In the genomic region with DNA sequence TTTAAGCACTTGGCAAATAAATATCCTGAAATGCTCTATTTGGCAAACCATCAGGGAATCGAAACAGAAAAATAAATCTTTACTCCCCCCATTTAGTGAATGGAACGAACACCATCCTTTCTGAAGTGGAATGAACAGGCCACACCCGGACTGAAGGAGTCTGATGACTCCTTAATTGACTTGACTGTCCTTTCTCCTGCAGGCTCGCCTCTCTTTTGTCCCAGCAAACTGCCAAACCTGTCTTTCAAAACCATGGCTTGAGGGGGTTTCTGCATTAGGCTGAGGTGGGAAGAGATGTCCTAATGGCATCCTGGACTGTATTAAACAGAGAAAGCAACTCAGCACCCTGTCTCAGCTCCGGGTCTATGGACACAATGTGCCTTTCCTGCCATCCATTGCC, we compare ENCODE assay signal across 20 mouse cellular contexts.
A peak's percentile ranks its signal among the peaks of the same experiment; 100 is the strongest.
DNase-seq lines count a peak whose midpoint lies in the region; ATAC-seq lines count a peak whose summit lies in the region.
"Had no signal": no experiment of that assay in that cellular context is flagged by ENCODE, and none has a peak within 500 bp of the region (broad histone marks: within the 10 kb centered on the region; RNA-seq: fewer than 3 reads in every experiment).

No protein-coding gene starts in this region.

- no peaks in the 10 kb centered on the region for H3K36me3 ChIP-seq in heart, embryonic 16.5 days (ENCODE audit: control insufficient read depth, insufficient read depth)
- H3K36me3 ChIP-seq in megakaryocyte, embryonic 14.5 days (replicated peaks; ENCODE audit: low read length) = no peaks in the 10 kb centered on the region
- no peaks in the 10 kb centered on the region for H3K36me3 ChIP-seq in intestine, embryonic 15.5 days
- no peaks in the 10 kb centered on the region for H3K36me3 ChIP-seq in hindbrain, embryonic 12.5 days
- H3K36me3 ChIP-seq: embryonic facial prominence, embryonic 13.5 days; forebrain, embryonic 12.5 days; heart, embryonic 12.5 days; hindbrain, embryonic 10.5 days; hindbrain, embryonic 15.5 days had no signal

- ATAC-seq in heart, embryonic 16.5 days (replicated peaks; ENCODE audit: extremely low read depth, insufficient read depth, low FRiP score) = no peak
- ATAC-seq in megakaryocyte, adult 5-6 weeks (ENCODE audit: poor library complexity, severe bottlenecking) = no peak
- no peak for ATAC-seq in intestine, embryonic 15.5 days
- ATAC-seq in hindbrain, embryonic 12.5 days (ENCODE audit: low FRiP score) = no peak
- ATAC-seq: activated CD4-positive, CD25-positive, alpha-beta regulatory T cell, adult 4 months; forebrain, embryonic 16.5 days had no signal

- no peaks in the 10 kb centered on the region; the same call in 1 of the 2 replicates for H3K9me3 ChIP-seq in heart, embryonic 16.5 days (replicated peaks; ENCODE audit: control insufficient read depth, low read length)
- H3K9me3 ChIP-seq in megakaryocyte, embryonic 14.5 days = no peaks in the 10 kb centered on the region
- H3K9me3 ChIP-seq in intestine, embryonic 15.5 days = no peaks in the 10 kb centered on the region
- H3K9me3 ChIP-seq in hindbrain, embryonic 12.5 days (replicated peaks) = no peaks in the 10 kb centered on the region
- H3K9me3 ChIP-seq: embryonic facial prominence, embryonic 13.5 days; forebrain, embryonic 12.5 days; heart, embryonic 12.5 days; hindbrain, embryonic 10.5 days; hindbrain, embryonic 15.5 days had no signal

- H3K4me2 ChIP-seq in heart, embryonic 16.5 days (ENCODE audit: low read depth, low read length) = 0 out of 2 replicates have a peak overlapping the region, but pooled peaks have one; percentile 10
- H3K4me2 ChIP-seq in intestine, embryonic 15.5 days (replicated peaks) = 0 out of 2 replicates have a peak overlapping the region, but pooled peaks have one; percentile 0
- no peak overlapping the region for H3K4me2 ChIP-seq in hindbrain, embryonic 12.5 days (replicated peaks)
- H3K4me2 ChIP-seq: embryonic facial prominence, embryonic 13.5 days; forebrain, embryonic 12.5 days; heart, embryonic 12.5 days; hindbrain, embryonic 15.5 days had no signal

- 75% methylated on average over 5 of the region's 5 CpGs for WGBS in heart, embryonic 16.5 days
- WGBS in intestine, embryonic 15.5 days = 65% methylated on average over 5 of the region's 5 CpGs
- 77% methylated on average over 5 of the region's 5 CpGs for WGBS in hindbrain, embryonic 12.5 days

- DNase-seq in heart, postnatal 25 days (ENCODE audit: low spot score) = no peak
- DNase-seq in ES-CJ7 (ENCODE audit: low read depth, low spot score) = peak; percentile 20
- DNase-seq in layer of hippocampus, adult 11-12 months (ENCODE audit: low spot score) = no peak
- DNase-seq: adrenal gland, postnatal 25 days; cerebellum, adult 18-20 months; cerebellum, adult 9-11 months; cerebellum, postnatal 36 days; gastrocnemius, postnatal 10 days had no signal

- peaks cover 9% of the 10 kb centered on the region for H3K4me1 ChIP-seq in heart, embryonic 16.5 days (ENCODE audit: control insufficient read depth, insufficient read depth, low read length)
- H3K4me1 ChIP-seq in megakaryocyte, embryonic 14.5 days = peaks cover 3% of the 10 kb centered on the region; the same call in 1 of the 2 replicates
- H3K4me1 ChIP-seq in intestine, embryonic 15.5 days (replicated peaks) = no peaks in the 10 kb centered on the region
- no peaks in the 10 kb centered on the region for H3K4me1 ChIP-seq in hindbrain, embryonic 12.5 days
- H3K4me1 ChIP-seq: embryonic facial prominence, embryonic 13.5 days; forebrain, embryonic 12.5 days; hindbrain, embryonic 10.5 days; hindbrain, embryonic 15.5 days had no signal

- H3K4me3 ChIP-seq in heart, embryonic 16.5 days (ENCODE audit: low read length) = no peak overlapping the region
- peak overlapping the region; percentile 51 for H3K4me3 ChIP-seq in megakaryocyte, embryonic 14.5 days (replicated peaks)
- no peak overlapping the region for H3K4me3 ChIP-seq in intestine, embryonic 15.5 days (replicated peaks)
- H3K4me3 ChIP-seq in hindbrain, embryonic 12.5 days = no peak overlapping the region
- H3K4me3 ChIP-seq: embryonic facial prominence, embryonic 13.5 days; forebrain, embryonic 12.5 days; heart, embryonic 12.5 days; hindbrain, embryonic 10.5 days; hindbrain, embryonic 15.5 days had no signal

- H3K9ac ChIP-seq in heart, embryonic 16.5 days (ENCODE audit: low read length) = no peak overlapping the region
- no peak overlapping the region for H3K9ac ChIP-seq in intestine, embryonic 15.5 days
- no peak overlapping the region for H3K9ac ChIP-seq in hindbrain, embryonic 12.5 days
- H3K9ac ChIP-seq: embryonic facial prominence, embryonic 13.5 days; forebrain, embryonic 12.5 days; heart, embryonic 12.5 days; hindbrain, embryonic 15.5 days had no signal

- no peak overlapping the region for H3K27ac ChIP-seq in heart, embryonic 16.5 days (ENCODE audit: low read length)
- H3K27ac ChIP-seq in intestine, embryonic 15.5 days = no peak overlapping the region
- H3K27ac ChIP-seq in hindbrain, embryonic 12.5 days = no peak overlapping the region
- H3K27ac ChIP-seq: embryonic facial prominence, embryonic 13.5 days; forebrain, embryonic 12.5 days; hindbrain, embryonic 10.5 days; hindbrain, embryonic 15.5 days had no signal

- no peaks in the 10 kb centered on the region for H3K27me3 ChIP-seq in heart, embryonic 16.5 days (ENCODE audit: control insufficient read depth, insufficient read depth, low read length)
- peaks cover 10% of the 10 kb centered on the region for H3K27me3 ChIP-seq in megakaryocyte, embryonic 14.5 days (replicated peaks)
- H3K27me3 ChIP-seq in intestine, embryonic 15.5 days (replicated peaks) = no peaks in the 10 kb centered on the region
- no peaks in the 10 kb centered on the region for H3K27me3 ChIP-seq in hindbrain, embryonic 12.5 days
- H3K27me3 ChIP-seq: embryonic facial prominence, embryonic 13.5 days; forebrain, embryonic 12.5 days; heart, embryonic 12.5 days; hindbrain, embryonic 15.5 days had no signal

- intact Hi-C loops in heart, postnatal 25 days (cut with DNase I) = no loop called here
